Mouse (Mus musculus): ENCODE results near the gene Fmod. TPM values are rescaled to one million over a fixed set of nuclear protein-coding genes. Genes with fewer than 3 reads are reported as not detected.
A peak's percentile ranks its signal among the peaks of the same experiment; 100 is the strongest.

The Fmod gene
- polyA plus RNA-seq, 1 experiment, result 0.23 TPM

DNA sequence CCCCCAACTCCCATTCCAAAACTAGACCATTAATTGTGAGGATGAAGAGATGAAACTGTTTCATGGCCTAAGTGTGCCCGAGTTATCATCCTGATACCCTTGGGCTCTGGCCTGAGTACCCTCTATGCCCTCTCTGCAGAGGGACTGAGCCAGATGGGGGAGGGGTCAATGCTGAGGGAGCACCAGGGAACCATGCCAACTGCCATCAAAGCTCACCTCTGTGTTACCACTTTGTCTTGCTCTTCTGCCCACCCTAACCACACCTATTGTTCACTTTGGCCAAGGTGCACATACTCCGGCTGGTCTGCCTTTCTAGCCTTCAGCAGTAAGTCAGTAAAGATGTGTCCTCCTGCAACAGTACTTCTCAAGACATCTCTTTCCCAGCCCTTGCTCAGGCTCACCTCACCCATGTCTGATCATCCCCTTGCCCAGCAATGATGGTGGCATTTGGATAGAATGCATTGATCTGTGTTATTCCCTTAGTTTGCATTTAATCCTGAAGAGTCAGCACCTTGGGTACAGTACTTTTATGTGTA, 27.3 kb downstream of the Fmod start:
- Histone ChIP-seq H3K27me3 (ENCODE audit: control insufficient read depth, insufficient read depth, insufficient read length) (no peaks in the 10 kb centered on the region), H3K4me3 (no peak overlapping the region), H3K4me2 (ENCODE audit: low read depth) (no peak overlapping the region), H3K36me3 (ENCODE audit: control insufficient read depth, insufficient read depth) (no peaks in the 10 kb centered on the region), H3ac (ENCODE audit: control insufficient read depth, insufficient read length) (no peak overlapping the region), H3K79me2 (ENCODE audit: control insufficient read depth, insufficient read depth) (no peaks in the 10 kb centered on the region)
- TF ChIP-seq POLR2AphosphoS2 (IDR thresholded peaks at IDR 0.05; ENCODE audit: insufficient read length, low read depth), result no peak
- TF ChIP-seq REST (IDR thresholded peaks at IDR 0.05; ENCODE audit: insufficient read depth, insufficient read length), result no peak
- TF ChIP-seq POLR2A (IDR thresholded peaks at IDR 0.05; ENCODE audit: insufficient read length, low read depth), result no peak
- no peak for TF ChIP-seq CEBPB (IDR thresholded peaks at IDR 0.05; ENCODE audit: insufficient read depth, poor library complexity, severe bottlenecking)
- TF ChIP-seq MYOG (IDR thresholded peaks at IDR 0.05; ENCODE audit: control insufficient read depth in 1 of 3, insufficient read depth in 1 of 3, insufficient read length in 2 of 3, low read depth in 2 of 3), result no peak
- TF ChIP-seq MYOD1 (IDR thresholded peaks at IDR 0.05; ENCODE audit: control insufficient read depth in 1 of 3, insufficient read length in 2 of 3, low read depth in 2 of 3), result no peak
- no peak for TF ChIP-seq E2F4 (IDR thresholded peaks at IDR 0.05; ENCODE audit: insufficient read depth)
- TF ChIP-seq TCF12 (IDR thresholded peaks at IDR 0.05; ENCODE audit: insufficient read depth, poor library complexity, severe bottlenecking), result no peak
- TF ChIP-seq SRF (IDR thresholded peaks at IDR 0.05; ENCODE audit: control insufficient read depth, insufficient read length, low read depth), result no peak
- TF ChIP-seq USF1 (IDR thresholded peaks at IDR 0.05; ENCODE audit: low read depth), result no peak
- no peak for TF ChIP-seq MAX (IDR thresholded peaks at IDR 0.05; ENCODE audit: low read depth)
- no peak for TF ChIP-seq TCF3 (IDR thresholded peaks at IDR 0.05; ENCODE audit: insufficient read length, low read depth)

DNA sequence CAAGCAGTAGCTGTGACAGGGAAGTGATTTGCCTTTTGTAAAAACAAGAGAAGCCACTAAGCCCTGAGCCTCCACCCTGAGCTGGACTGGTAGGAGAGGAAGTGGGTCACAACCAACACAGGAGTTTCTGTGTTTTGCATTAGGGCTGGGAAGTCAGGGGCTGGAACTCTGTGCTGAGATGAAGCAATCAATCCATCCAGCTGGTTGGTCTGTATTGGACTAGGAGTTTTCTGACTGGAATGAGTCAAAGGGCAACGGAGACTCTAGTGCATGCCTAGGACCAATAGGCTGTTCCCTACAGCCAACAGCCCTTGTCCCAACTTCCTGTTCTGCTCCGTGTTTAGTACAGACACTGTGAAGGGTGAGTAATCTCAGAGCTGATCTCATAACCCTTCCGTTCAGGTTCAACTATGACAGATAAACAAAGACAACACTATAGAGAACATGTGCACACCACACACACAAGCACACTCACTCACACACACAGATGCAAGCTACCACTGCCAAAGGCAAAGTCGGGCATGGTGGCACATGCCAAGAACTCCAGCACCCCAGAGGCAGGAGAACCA, 28.3 kb downstream of the Fmod start:
- Histone ChIP-seq H3K27me3 (ENCODE audit: control insufficient read depth, insufficient read depth, insufficient read length) (no peaks in the 10 kb centered on the region), H3K4me3 (no peak overlapping the region), H3K79me2 (ENCODE audit: control insufficient read depth, insufficient read depth) (no peaks in the 10 kb centered on the region), H3ac (ENCODE audit: control insufficient read depth, insufficient read length) (no peak overlapping the region), H3K36me3 (ENCODE audit: control insufficient read depth, insufficient read depth) (no peaks in the 10 kb centered on the region), H3K4me2 (ENCODE audit: low read depth) (no peak overlapping the region)
- TF ChIP-seq E2F4 (IDR thresholded peaks at IDR 0.05; ENCODE audit: insufficient read depth) (no peak), POLR2AphosphoS2 (IDR thresholded peaks at IDR 0.05; ENCODE audit: insufficient read length, low read depth) (no peak), CEBPB (IDR thresholded peaks at IDR 0.05; ENCODE audit: insufficient read depth, poor library complexity, severe bottlenecking) (0 out of 2 replicates have a peak, but pooled peaks have one; percentile 21), USF1 (IDR thresholded peaks at IDR 0.05; ENCODE audit: low read depth) (no peak), TCF12 (IDR thresholded peaks at IDR 0.05; ENCODE audit: insufficient read depth, poor library complexity, severe bottlenecking) (no peak), POLR2A (IDR thresholded peaks at IDR 0.05; ENCODE audit: insufficient read length, low read depth) (no peak), MAX (IDR thresholded peaks at IDR 0.05; ENCODE audit: low read depth) (no peak)

DNA sequence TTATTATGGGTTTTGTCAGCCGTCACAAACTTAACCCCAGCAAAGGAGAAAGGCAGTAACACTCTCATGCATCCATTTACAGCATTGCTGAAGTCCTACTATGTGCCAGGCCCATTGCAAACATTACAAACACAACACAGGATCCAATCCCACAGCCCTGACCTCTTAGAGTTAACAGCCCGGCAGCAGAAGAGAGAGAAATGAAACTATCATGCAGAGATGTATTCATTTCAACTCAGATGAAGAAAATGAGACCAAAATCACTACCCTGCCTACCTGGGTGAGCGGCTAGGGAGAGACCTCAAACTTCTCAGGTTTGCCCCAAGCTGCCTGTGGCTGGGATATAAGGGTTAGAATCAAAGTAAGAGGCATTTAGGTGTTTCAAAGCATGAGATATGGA, 29.5 kb downstream of the Fmod start:
- Histone ChIP-seq H3K4me3 (no peak overlapping the region), H3K36me3 (ENCODE audit: control insufficient read depth, insufficient read depth) (no peaks in the 10 kb centered on the region), H3K79me2 (ENCODE audit: control insufficient read depth, insufficient read depth) (no peaks in the 10 kb centered on the region), H3K4me2 (ENCODE audit: low read depth) (peak overlapping the region; percentile 31), H3K27me3 (ENCODE audit: control insufficient read depth, insufficient read depth, insufficient read length) (no peaks in the 10 kb centered on the region), H3ac (ENCODE audit: control insufficient read depth, insufficient read length) (no peak overlapping the region)
- no peak for TF ChIP-seq E2F4 (IDR thresholded peaks at IDR 0.05; ENCODE audit: insufficient read depth)
- TF ChIP-seq MYOG (IDR thresholded peaks at IDR 0.05; ENCODE audit: control insufficient read depth in 1 of 3, insufficient read depth in 1 of 3, insufficient read length in 2 of 3, low read depth in 2 of 3), result no peak
- TF ChIP-seq TCF12 (IDR thresholded peaks at IDR 0.05; ENCODE audit: insufficient read depth, poor library complexity, severe bottlenecking), result no peak
- TF ChIP-seq CEBPB (IDR thresholded peaks at IDR 0.05; ENCODE audit: insufficient read depth, poor library complexity, severe bottlenecking), result no peak
- TF ChIP-seq USF1 (IDR thresholded peaks at IDR 0.05; ENCODE audit: low read depth), result no peak
- TF ChIP-seq MYOD1 (IDR thresholded peaks at IDR 0.05; ENCODE audit: control insufficient read depth in 1 of 3, insufficient read length in 2 of 3, low read depth in 2 of 3), result no peak
- TF ChIP-seq MAX (IDR thresholded peaks at IDR 0.05; ENCODE audit: low read depth), result no peak
- no peak for TF ChIP-seq REST (IDR thresholded peaks at IDR 0.05; ENCODE audit: insufficient read depth, insufficient read length)
- no peak for TF ChIP-seq POLR2AphosphoS2 (IDR thresholded peaks at IDR 0.05; ENCODE audit: insufficient read length, low read depth)

DNA sequence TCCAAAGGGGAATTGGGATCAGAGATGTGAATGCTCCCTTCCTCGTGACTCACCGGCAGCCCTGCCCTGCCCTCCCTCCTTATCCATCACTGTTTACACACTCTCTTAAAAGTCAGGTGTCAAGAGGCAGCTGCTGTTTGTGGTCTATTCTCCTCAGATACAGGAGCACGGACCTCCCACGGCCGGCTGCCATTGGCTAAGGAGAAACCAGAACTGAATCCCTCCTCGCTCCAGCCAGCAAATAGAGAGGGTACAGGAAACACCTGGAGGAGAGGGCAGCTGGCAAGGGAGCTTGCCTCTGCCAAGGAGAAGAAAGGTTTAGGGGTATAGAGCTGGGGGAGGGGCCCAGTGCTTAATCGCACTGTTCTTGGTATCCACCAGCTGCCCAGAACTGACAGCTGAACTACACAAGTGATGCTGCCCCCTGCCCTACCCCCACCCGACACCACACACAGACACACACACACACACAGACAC, 30.1 kb downstream of the Fmod start:
- TF ChIP-seq TCF12 (IDR thresholded peaks at IDR 0.05; ENCODE audit: insufficient read depth, poor library complexity, severe bottlenecking) (peak; percentile 74), SRF (IDR thresholded peaks at IDR 0.05; ENCODE audit: control insufficient read depth, insufficient read length, low read depth) (no peak), MYOD1 (IDR thresholded peaks at IDR 0.05; ENCODE audit: control insufficient read depth in 1 of 3, insufficient read length in 2 of 3, low read depth in 2 of 3) (peak; percentile 32 to 78 (median 75)), E2F4 (IDR thresholded peaks at IDR 0.05; ENCODE audit: insufficient read depth) (no peak), POLR2A (IDR thresholded peaks at IDR 0.05; ENCODE audit: insufficient read length, low read depth) (no peak), CEBPB (IDR thresholded peaks at IDR 0.05; ENCODE audit: insufficient read depth, poor library complexity, severe bottlenecking) (no peak), REST (IDR thresholded peaks at IDR 0.05; ENCODE audit: insufficient read depth, insufficient read length) (no peak), USF1 (IDR thresholded peaks at IDR 0.05; ENCODE audit: low read depth) (no peak), TCF3 (IDR thresholded peaks at IDR 0.05; ENCODE audit: insufficient read length, low read depth) (peak; percentile 67), MAX (IDR thresholded peaks at IDR 0.05; ENCODE audit: low read depth) (no peak), MYOG (IDR thresholded peaks at IDR 0.05; ENCODE audit: control insufficient read depth in 1 of 3, insufficient read depth in 1 of 3, insufficient read length in 2 of 3, low read depth in 2 of 3) (peak in 2 of 3 experiments; percentile 89 to 91), POLR2AphosphoS2 (IDR thresholded peaks at IDR 0.05; ENCODE audit: insufficient read length, low read depth) (no peak)
- no peaks in the 10 kb centered on the region for H3K79me2 ChIP-seq (ENCODE audit: control insufficient read depth, insufficient read depth)
- H3K27me3 ChIP-seq (ENCODE audit: control insufficient read depth, insufficient read depth, insufficient read length), result no peaks in the 10 kb centered on the region
- H3ac ChIP-seq (ENCODE audit: control insufficient read depth, insufficient read length), result no peak overlapping the region
- H3K4me3 ChIP-seq, result no peak overlapping the region
- peak overlapping the region; percentile 31 for H3K4me2 ChIP-seq (ENCODE audit: low read depth)
- no peaks in the 10 kb centered on the region for H3K36me3 ChIP-seq (ENCODE audit: control insufficient read depth, insufficient read depth)

Data from myocyte (in vitro differentiated cells).